Mouse (Mus musculus): ENCODE measurements around the gene Coro2b. TPM values are rescaled to one million over a fixed set of nuclear protein-coding genes. Genes with fewer than 3 reads are reported as not detected.
A peak's percentile ranks its signal among the peaks of the same experiment; 100 is the strongest.

Gene Coro2b
- total and polyA plus RNA-seq, 2 experiments from 2014 or later, result 24.7 to 47.2 TPM

DNA sequence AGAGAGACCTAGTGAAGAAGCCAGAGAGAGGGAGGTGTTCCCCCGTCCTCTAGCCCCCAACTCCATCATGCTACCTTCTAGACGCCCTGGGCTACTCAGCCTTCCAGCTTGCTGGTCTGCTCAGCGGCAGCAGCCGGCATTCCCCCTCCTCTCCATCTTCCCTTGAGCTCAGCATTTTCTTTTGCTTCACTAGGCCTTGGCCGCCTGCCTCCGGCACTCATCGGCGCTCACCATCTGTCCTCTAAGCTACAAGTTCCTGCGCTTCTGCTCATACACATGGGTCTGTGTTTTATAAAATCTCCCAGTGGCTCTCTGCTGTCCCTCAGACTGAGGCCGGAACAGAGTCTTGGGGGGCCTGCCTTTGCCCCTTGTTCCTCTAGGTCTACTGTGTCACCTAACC, 3.9 kb upstream of the Coro2b start:
- ATAC-seq, result peak; percentile 54
- Histone ChIP-seq H3K27ac (peak overlapping the region; percentile 88), H3K9me3 (ENCODE audit: low read length) (no peaks in the 10 kb centered on the region)

DNA sequence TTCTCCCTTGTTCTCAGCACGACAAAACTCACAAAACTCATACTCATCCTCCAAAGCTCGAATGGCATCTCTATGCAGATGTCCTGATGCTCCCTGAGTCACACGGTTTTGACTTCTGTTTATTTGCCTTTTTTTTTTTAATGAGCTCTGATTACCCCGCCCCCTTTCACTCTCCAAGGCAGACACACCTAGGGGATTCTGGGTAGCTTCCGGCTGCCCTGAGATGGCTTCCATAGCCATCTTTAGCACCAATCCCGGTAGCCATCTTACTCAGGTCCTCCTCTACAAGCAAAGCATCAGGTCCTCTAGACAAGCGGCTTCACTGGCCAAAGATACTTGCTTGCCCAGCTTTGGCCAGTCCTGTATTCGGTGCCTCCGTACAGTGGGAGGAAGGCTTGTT, 3.3 kb upstream of the Coro2b start:
- H3K27ac ChIP-seq, result peak overlapping the region; percentile 88
- H3K4me2 ChIP-seq (ENCODE audit: low read depth, low read length), result no peak overlapping the region
- H3K9ac ChIP-seq (replicated peaks; ENCODE audit: low read length), result no peak overlapping the region
- 68% methylated on average over 9 of the region's 9 CpGs for WGBS
- H3K4me1 ChIP-seq (ENCODE audit: insufficient read depth, low read length), result peaks cover 36% of the 10 kb centered on the region
- H3K36me3 ChIP-seq (ENCODE audit: insufficient read depth, low read length), result no peaks in the 10 kb centered on the region
- ATAC-seq, result no peak
- no peak for DNase-seq (ENCODE audit: low spot score)
- H3K9me3 ChIP-seq (ENCODE audit: low read length), result no peaks in the 10 kb centered on the region
- H3K4me3 ChIP-seq (ENCODE audit: low read length), result no peak overlapping the region
- no peak for TF ChIP-seq CTCF (IDR thresholded peaks at IDR 0.05; ENCODE audit: low read depth)
- no peaks in the 10 kb centered on the region for H3K27me3 ChIP-seq (ENCODE audit: insufficient read depth, low read length)

More for the DNA sequence above, 3.9 kb upstream of the Coro2b start:
- peak; percentile 90 for DNase-seq (ENCODE audit: low spot score)
- Histone ChIP-seq H3K4me3 (ENCODE audit: low read length) (no peak overlapping the region), H3K9ac (replicated peaks; ENCODE audit: low read length) (no peak overlapping the region), H3K27me3 (ENCODE audit: insufficient read depth, low read length) (no peaks in the 10 kb centered on the region), H3K4me1 (ENCODE audit: insufficient read depth, low read length) (peaks cover 30% of the 10 kb centered on the region), H3K36me3 (ENCODE audit: insufficient read depth, low read length) (no peaks in the 10 kb centered on the region), H3K4me2 (ENCODE audit: low read depth, low read length) (0 out of 2 replicates have a peak overlapping the region, but pooled peaks have one; percentile 5)
- WGBS, result 20% methylated on average over 10 of the region's 10 CpGs
- TF ChIP-seq CTCF (IDR thresholded peaks at IDR 0.05; ENCODE audit: low read depth), result no peak

DNA sequence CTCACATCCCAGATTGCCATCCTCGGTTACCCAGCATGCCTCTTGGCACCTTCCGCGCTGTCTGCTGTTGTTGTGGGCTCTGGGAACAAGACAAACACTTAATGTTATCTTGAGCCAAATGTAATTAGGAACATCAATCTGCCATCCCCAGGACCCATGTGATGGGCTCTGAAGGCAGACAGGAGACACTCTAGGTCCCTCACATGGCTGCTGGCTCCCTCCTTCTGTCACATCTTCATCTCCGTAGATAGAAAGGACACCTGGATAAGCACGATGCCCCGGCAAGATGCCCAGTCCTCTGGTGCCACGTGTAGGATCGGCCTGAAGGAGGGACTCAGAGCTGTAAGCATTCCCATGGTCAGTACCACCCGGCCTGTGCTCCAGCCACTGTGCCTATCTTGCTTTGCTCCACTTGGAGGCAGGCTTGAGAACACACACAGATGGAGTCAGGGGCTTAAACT, 2.4 kb upstream of the Coro2b start:
- DNase-seq (ENCODE audit: low spot score) (peak; percentile 64), ATAC-seq (no peak)
- H3K27me3 ChIP-seq (ENCODE audit: insufficient read depth, low read length), result no peaks in the 10 kb centered on the region
- H3K9ac ChIP-seq (replicated peaks; ENCODE audit: low read length), result no peak overlapping the region
- 51% methylated on average over 9 of the region's 9 CpGs for WGBS
- H3K36me3 ChIP-seq (ENCODE audit: insufficient read depth, low read length), result no peaks in the 10 kb centered on the region
- H3K4me2 ChIP-seq (ENCODE audit: low read depth, low read length), result no peak overlapping the region
- no peaks in the 10 kb centered on the region for H3K9me3 ChIP-seq (ENCODE audit: low read length)
- H3K4me1 ChIP-seq (ENCODE audit: insufficient read depth, low read length), result peaks cover 45% of the 10 kb centered on the region
- TF ChIP-seq CTCF (IDR thresholded peaks at IDR 0.05; ENCODE audit: low read depth), result peak; percentile 56
- no peak overlapping the region for H3K4me3 ChIP-seq (ENCODE audit: low read length)
- H3K27ac ChIP-seq, result peak overlapping the region; percentile 60; the same call in 1 of the 2 replicates

DNA sequence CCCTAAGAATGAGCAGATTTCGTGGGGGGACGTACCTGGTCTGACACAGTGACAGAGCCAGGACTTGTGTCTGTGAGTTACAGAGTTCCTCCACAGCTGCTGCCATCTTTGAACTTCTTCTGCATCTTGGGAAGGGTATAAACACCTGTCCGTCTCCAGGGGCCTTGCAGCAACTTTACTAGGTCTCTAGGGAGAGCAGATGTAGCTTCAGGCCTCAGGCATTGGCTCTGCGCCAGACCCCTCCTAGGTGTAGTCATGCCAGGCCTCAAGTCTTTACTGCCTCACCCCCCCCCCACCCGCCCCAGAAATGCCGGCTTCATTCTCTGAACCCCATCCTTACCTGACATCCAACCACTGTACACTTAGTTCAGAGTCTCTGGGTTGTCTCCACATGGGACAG, 1.1 kb upstream of the Coro2b start:
- DNase-seq (ENCODE audit: low spot score) (no peak), ATAC-seq (no peak)
- Histone ChIP-seq H3K36me3 (ENCODE audit: insufficient read depth, low read length) (no peaks in the 10 kb centered on the region), H3K4me2 (ENCODE audit: low read depth, low read length) (peak overlapping the region; percentile 93; the same call in 1 of the 2 replicates), H3K9me3 (ENCODE audit: low read length) (no peaks in the 10 kb centered on the region), H3K27me3 (ENCODE audit: insufficient read depth, low read length) (no peaks in the 10 kb centered on the region), H3K4me3 (ENCODE audit: low read length) (no peak overlapping the region), H3K27ac (peak overlapping the region; percentile 95; the same call in 1 of the 2 replicates), H3K4me1 (ENCODE audit: insufficient read depth, low read length) (peaks cover 53% of the 10 kb centered on the region), H3K9ac (replicated peaks; ENCODE audit: low read length) (no peak overlapping the region)
- TF ChIP-seq CTCF (IDR thresholded peaks at IDR 0.05; ENCODE audit: low read depth), result no peak
- WGBS, result 72% methylated on average over 6 of the region's 6 CpGs

DNA sequence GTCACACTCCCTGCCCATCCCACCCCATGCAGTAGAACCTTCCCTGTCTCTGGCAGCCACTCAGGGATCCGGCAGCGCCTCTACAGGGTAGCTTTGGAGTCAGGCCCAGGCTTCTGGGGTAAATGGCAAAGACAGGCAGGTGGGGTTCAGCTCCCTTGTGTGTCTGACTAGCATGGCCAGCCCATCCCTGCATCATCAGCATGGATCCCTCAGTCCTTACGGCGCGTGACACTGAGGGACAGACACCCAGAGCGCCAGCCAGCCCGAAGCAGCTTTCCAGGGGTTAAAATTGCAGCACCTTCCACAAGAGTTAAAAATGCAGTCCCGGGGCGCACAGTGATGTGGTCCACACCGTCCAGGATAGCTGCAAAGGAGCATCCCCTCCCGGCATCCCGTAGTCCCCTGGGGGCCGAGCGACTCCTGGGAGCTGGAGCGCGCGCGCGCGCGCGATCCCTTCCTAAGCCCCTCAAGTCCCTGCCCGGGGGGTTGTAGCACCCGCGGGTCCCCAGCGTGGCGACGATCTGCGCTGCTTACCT, 657 bp downstream of the Coro2b start:
- Histone ChIP-seq H3K27ac (peak overlapping the region; percentile 95), H3K4me1 (ENCODE audit: insufficient read depth, low read length) (peaks cover 62% of the 10 kb centered on the region), H3K9me3 (ENCODE audit: low read length) (no peaks in the 10 kb centered on the region), H3K4me2 (ENCODE audit: low read depth, low read length) (peak overlapping the region; percentile 93), H3K9ac (replicated peaks; ENCODE audit: low read length) (peak overlapping the region; percentile 81), H3K4me3 (ENCODE audit: low read length) (peak overlapping the region; percentile 58), H3K27me3 (ENCODE audit: insufficient read depth, low read length) (no peaks in the 10 kb centered on the region), H3K36me3 (ENCODE audit: insufficient read depth, low read length) (no peaks in the 10 kb centered on the region)
- ATAC-seq (peak; percentile 30), DNase-seq (ENCODE audit: low spot score) (peak; percentile 75)
- peak; percentile 53 for TF ChIP-seq CTCF (IDR thresholded peaks at IDR 0.05; ENCODE audit: low read depth)
- under 1% methylated on average over 29 of the region's 29 CpGs for WGBS

DNA sequence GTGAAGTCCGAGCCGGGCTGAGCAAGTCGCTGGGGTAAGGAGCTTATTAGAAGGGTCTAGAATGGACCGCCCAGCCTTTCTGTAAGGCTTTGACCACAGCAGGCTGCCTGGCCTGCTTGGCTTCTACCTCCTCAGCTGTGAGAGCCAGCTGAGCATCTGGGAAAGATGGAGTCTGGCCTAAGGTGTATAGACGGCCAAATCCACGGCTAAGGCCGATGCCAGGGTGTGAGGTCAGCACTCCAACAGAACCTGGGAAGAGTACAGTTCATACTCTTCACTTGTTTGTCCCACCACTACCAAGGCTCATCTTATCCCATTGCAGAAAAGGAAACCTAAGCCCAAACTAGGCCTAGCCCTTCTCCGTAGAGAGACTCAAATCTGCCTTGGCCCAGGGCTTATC, 1.3 kb downstream of the Coro2b start:
- Histone ChIP-seq H3K27me3 (ENCODE audit: insufficient read depth, low read length) (no peaks in the 10 kb centered on the region), H3K9ac (replicated peaks; ENCODE audit: low read length) (peak overlapping the region; percentile 81), H3K36me3 (ENCODE audit: insufficient read depth, low read length) (no peaks in the 10 kb centered on the region), H3K4me3 (ENCODE audit: low read length) (peak overlapping the region; percentile 58), H3K4me2 (ENCODE audit: low read depth, low read length) (peak overlapping the region; percentile 93), H3K9me3 (ENCODE audit: low read length) (no peaks in the 10 kb centered on the region), H3K27ac (peak overlapping the region; percentile 95), H3K4me1 (ENCODE audit: insufficient read depth, low read length) (peaks cover 64% of the 10 kb centered on the region)
- ATAC-seq (no peak), DNase-seq (ENCODE audit: low spot score) (no peak)
- 48% methylated on average over 8 of the region's 8 CpGs for WGBS
- TF ChIP-seq CTCF (IDR thresholded peaks at IDR 0.05; ENCODE audit: low read depth), result no peak

DNA sequence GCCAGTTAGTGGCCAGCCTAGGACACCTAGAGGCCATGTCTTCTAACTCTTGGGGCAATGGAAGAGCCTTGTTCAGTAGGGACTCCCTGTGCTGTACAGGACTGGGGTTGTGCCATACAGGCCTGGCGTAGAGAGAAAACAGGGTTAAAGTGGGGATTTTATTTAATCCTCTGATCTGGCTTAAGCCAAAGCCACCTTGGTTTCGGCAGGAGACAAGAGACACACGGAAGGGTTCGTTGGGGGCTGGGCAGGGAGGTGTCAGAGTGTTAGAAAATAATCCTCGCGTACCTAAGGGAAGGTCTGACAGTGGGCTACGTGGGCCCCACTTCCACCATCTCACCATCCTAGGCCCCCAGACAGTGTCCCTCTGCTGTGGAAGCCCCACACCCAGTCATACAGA, 2.2 kb downstream of the Coro2b start:
- no peak overlapping the region for H3K4me3 ChIP-seq (ENCODE audit: low read length)
- H3K27ac ChIP-seq, result no peak overlapping the region
- H3K9me3 ChIP-seq (ENCODE audit: low read length), result no peaks in the 10 kb centered on the region
- H3K36me3 ChIP-seq (ENCODE audit: insufficient read depth, low read length), result no peaks in the 10 kb centered on the region
- peaks cover 62% of the 10 kb centered on the region for H3K4me1 ChIP-seq (ENCODE audit: insufficient read depth, low read length)
- H3K9ac ChIP-seq (replicated peaks; ENCODE audit: low read length), result peak overlapping the region; percentile 81
- 68% methylated on average over 7 of the region's 7 CpGs for WGBS
- peak overlapping the region; percentile 93 for H3K4me2 ChIP-seq (ENCODE audit: low read depth, low read length)
- TF ChIP-seq CTCF (IDR thresholded peaks at IDR 0.05; ENCODE audit: low read depth), result no peak
- no peak for DNase-seq (ENCODE audit: low spot score)
- no peaks in the 10 kb centered on the region for H3K27me3 ChIP-seq (ENCODE audit: insufficient read depth, low read length)
- ATAC-seq, result no peak
